Comparison of ENCODE assay signal across 24 mouse cellular contexts in the genomic region with DNA sequence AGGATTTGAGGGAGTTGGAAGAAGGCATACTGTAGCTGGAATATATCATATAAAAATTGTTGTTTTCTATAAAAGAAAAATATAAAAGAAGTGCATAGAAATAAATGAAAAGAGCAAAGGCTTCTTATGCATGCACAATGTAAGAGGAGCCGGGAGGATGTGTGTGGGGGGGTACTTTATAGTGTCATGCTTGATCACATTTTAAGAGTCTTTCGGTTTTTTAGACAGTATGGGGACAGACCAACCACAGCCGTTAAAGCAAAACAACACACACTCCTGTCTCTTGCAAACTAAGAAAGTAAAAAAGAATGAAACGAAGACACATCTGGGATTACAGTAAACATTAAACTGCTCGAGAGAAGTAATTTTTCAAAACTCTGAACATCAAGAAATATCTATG.
DNase-seq lines count a peak whose midpoint lies in the region; ATAC-seq and TF ChIP-seq lines count a peak whose summit lies in the region.
"Had no signal": no experiment of that assay in that cellular context is flagged by ENCODE, and none has a peak within 500 bp of the region (broad histone marks: within the 10 kb centered on the region; RNA-seq: fewer than 3 reads in every experiment).

No protein-coding gene starts in this region.

- H3K4me2 ChIP-seq in heart, embryonic 12.5 days = no peak overlapping the region
- no peak overlapping the region for H3K4me2 ChIP-seq in kidney, embryonic 15.5 days
- no peak overlapping the region for H3K4me2 ChIP-seq in kidney, postnatal 0 days (ENCODE audit: low read length)
- H3K4me2 ChIP-seq: embryonic facial prominence, embryonic 12.5 days; forebrain, embryonic 13.5 days; forebrain, embryonic 15.5 days had no signal

- DNase-seq in heart, adult 11 months = peak; percentile 37
- DNase-seq in kidney, postnatal 10 days = no peak
- peak; percentile 44 for DNase-seq in kidney, postnatal 0 days (ENCODE audit: low spot score)
- no peak for DNase-seq in kidney, adult 18-20 months
- DNase-seq: adrenal gland, adult 8-10 months; adrenal gland, postnatal 14 days; adrenal gland, postnatal 36 days; B cell, adult 2 months; cerebellum, adult 11-12 months; cerebellum, adult 2 months; cerebellum, adult 9-10 months; cerebellum, postnatal 10 days; cerebellum, postnatal 25 days had no signal

- H3K4me3 ChIP-seq in heart, embryonic 12.5 days = no peak overlapping the region
- H3K4me3 ChIP-seq in kidney, embryonic 15.5 days (replicated peaks) = no peak overlapping the region
- no peak overlapping the region for H3K4me3 ChIP-seq in kidney, postnatal 0 days (replicated peaks; ENCODE audit: low read depth, low read length)
- H3K4me3 ChIP-seq: embryonic facial prominence, embryonic 10.5 days; embryonic facial prominence, embryonic 12.5 days; forebrain, embryonic 13.5 days; forebrain, embryonic 15.5 days had no signal

- no peak overlapping the region for H3K27ac ChIP-seq in heart, embryonic 12.5 days (ENCODE audit: poor library complexity, severe bottlenecking)
- H3K27ac ChIP-seq in kidney, embryonic 15.5 days = no peak overlapping the region
- no peak overlapping the region for H3K27ac ChIP-seq in kidney, postnatal 0 days
- H3K27ac ChIP-seq: embryonic facial prominence, embryonic 10.5 days; embryonic facial prominence, embryonic 12.5 days; forebrain, embryonic 13.5 days; forebrain, embryonic 15.5 days had no signal

- 83% methylated on average over 5 of the region's 5 CpGs for WGBS in heart, embryonic 12.5 days
- WGBS in kidney, embryonic 15.5 days = 45% methylated on average over 5 of the region's 5 CpGs
- 42% methylated on average over 5 of the region's 5 CpGs for WGBS in kidney, postnatal 0 days

- no peaks in the 10 kb centered on the region for H3K36me3 ChIP-seq in heart, embryonic 12.5 days
- H3K36me3 ChIP-seq in kidney, embryonic 15.5 days = no peaks in the 10 kb centered on the region
- no peaks in the 10 kb centered on the region for H3K36me3 ChIP-seq in kidney, postnatal 0 days (ENCODE audit: insufficient read depth, low read length)
- H3K36me3 ChIP-seq: embryonic facial prominence, embryonic 10.5 days; embryonic facial prominence, embryonic 12.5 days; forebrain, embryonic 15.5 days; G1E had no signal

- no peak for ATAC-seq in heart, embryonic 12.5 days (ENCODE audit: insufficient number of reproducible peaks, low FRiP score)
- ATAC-seq in kidney, embryonic 15.5 days (replicated peaks; ENCODE audit: low FRiP score) = peak; percentile 93
- 0 out of 2 replicates have a peak, but pooled peaks have one; percentile 65 for ATAC-seq in kidney, postnatal 0 days (replicated peaks; ENCODE audit: low FRiP score, low read depth)
- ATAC-seq: activated CD4-positive, CD25-positive, alpha-beta regulatory T cell, adult 4 months; CD4-positive, CD25-positive, alpha-beta regulatory T cell, adult 4 months; forebrain, embryonic 13.5 days; forebrain, embryonic 15.5 days; Patski had no signal

- no peaks in the 10 kb centered on the region for H3K9me3 ChIP-seq in heart, embryonic 12.5 days (replicated peaks)
- no peaks in the 10 kb centered on the region for H3K9me3 ChIP-seq in kidney, embryonic 15.5 days (replicated peaks)
- no peaks in the 10 kb centered on the region for H3K9me3 ChIP-seq in kidney, postnatal 0 days (replicated peaks; ENCODE audit: low read length)
- H3K9me3 ChIP-seq: embryonic facial prominence, embryonic 10.5 days; embryonic facial prominence, embryonic 12.5 days; forebrain, embryonic 13.5 days; forebrain, embryonic 15.5 days; G1E had no signal

- H3K9ac ChIP-seq in heart, embryonic 12.5 days = no peak overlapping the region
- H3K9ac ChIP-seq in kidney, embryonic 15.5 days = no peak overlapping the region
- no peak overlapping the region for H3K9ac ChIP-seq in kidney, postnatal 0 days (ENCODE audit: low read depth, low read length)
- H3K9ac ChIP-seq: embryonic facial prominence, embryonic 12.5 days; forebrain, embryonic 13.5 days; forebrain, embryonic 15.5 days had no signal

- H3K27me3 ChIP-seq in heart, embryonic 12.5 days (replicated peaks) = no peaks in the 10 kb centered on the region
- no peaks in the 10 kb centered on the region for H3K27me3 ChIP-seq in kidney, embryonic 15.5 days
- no peaks in the 10 kb centered on the region for H3K27me3 ChIP-seq in kidney, postnatal 0 days (ENCODE audit: insufficient read depth, low read length)
- H3K27me3 ChIP-seq: CH12.LX; embryonic facial prominence, embryonic 12.5 days; forebrain, embryonic 13.5 days; forebrain, embryonic 15.5 days had no signal

- H3K4me1 ChIP-seq in heart, embryonic 12.5 days (replicated peaks) = no peaks in the 10 kb centered on the region
- no peaks in the 10 kb centered on the region for H3K4me1 ChIP-seq in kidney, embryonic 15.5 days
- no peaks in the 10 kb centered on the region for H3K4me1 ChIP-seq in kidney, postnatal 0 days (replicated peaks; ENCODE audit: insufficient read depth, low read length)
- H3K4me1 ChIP-seq: embryonic facial prominence, embryonic 10.5 days; embryonic facial prominence, embryonic 12.5 days; forebrain, embryonic 13.5 days; forebrain, embryonic 15.5 days had no signal

- TF ChIP-seq CTCF in kidney, postnatal 0 days (IDR thresholded peaks at IDR 0.05; ENCODE audit: low read depth) = no peak

Comparison
In these comparisons a context has a peak if more than half of its experiments do, and no peak if none do; other contexts are left out.
1. DNase-seq: peak in heart, adult 11 months (single experiment) and kidney, postnatal 0 days (single experiment); none in kidney, postnatal 10 days (single experiment) and kidney, adult 18-20 months (single experiment).